Mouse (Mus musculus) spleen, postnatal 36 days (tissue): ENCODE results near the gene Cep152.

Experiments
- DNase-seq, 2 experiments: peaks; one replicate each; pipeline ENCODE4 v3.0.0; 2022; ENCODE audit warnings: low spot score in 2 of 2, mixed read lengths in 1 of 2

The Cep152 gene

GRCm38 (mm10) chr2:125626536-125626935, 1.6 kb upstream of the Cep152 start:
- DNase-seq: no peak

DNA sequence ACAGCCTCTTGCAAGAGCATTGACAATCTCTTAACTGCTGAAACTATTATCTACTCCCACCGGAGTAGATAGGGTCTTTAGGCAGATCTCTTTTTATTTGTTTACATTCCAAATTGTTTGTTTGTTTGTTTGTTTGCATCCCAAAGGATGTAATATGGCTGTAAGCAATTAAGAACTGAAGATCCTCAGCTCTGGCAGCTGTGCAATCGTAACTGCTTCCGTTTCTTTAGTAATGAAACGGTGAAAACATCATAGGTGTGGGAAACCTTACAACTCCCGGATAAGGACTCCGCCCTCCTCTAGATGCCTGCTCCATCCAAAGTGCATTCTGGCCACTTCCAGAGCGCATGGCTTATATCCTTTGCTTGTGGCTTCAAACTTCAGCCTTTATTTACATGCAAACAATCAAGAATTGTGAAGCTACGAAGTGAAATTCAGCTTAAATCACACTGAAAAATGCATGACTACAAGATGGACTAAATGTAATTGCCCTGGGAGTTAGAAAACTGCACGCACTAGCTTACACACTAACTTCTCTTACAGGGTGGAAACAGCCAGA, 707 bp downstream of the Cep152 start:
- no peak for DNase-seq

DNA sequence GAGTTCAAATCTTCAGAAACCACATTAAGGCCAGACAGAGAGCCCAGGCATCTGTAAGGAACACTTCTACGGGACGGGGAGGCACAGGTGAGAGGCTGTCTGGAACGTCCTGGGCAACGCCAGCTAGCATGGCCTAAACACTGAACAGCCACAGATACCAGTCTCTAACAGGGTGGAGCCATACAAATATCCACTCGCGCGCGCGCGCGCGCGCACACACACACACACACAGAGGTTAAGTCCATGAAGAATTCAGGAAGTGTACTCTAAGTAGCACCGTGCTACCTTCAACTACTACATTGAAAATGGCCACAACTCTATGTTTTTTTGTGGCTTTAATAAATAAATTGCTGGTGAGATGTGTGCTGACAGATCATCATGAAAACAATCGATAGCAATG, 1.7 kb downstream of the Cep152 start:
- DNase-seq: no peak

DNA sequence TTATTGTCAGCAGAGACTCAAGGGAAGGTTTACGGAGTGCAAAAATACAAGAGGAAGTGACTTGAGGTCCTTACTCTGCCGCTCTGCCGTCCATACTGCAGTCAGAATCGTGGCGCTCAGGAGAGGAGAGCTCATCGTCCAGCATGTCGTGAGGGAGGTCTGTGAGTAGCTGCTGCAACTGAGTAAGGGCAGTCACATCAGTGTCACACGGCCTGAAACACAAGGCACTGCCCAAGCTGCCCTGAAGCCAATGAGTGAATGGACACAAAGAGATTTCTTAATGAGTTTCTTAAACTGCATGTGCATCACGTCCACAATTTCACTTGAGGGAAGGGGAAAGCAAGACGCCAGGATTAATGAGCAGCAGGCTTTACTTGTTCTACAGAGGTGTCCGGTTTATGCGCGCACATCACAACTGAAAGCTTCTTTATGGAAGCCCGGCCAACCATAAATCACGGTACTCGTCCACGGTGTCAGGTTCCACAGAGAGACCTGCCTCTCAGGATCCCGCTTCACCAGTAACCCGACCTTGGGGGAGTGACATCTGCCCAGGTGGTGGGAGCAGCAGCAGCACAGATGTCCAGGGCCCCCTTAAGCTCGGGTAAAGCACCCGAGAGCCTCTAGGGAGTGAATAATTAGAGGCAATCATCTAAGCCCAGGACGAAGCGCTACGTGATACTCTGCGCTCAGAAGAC, 4.6 kb downstream of the Cep152 start:
- DNase-seq: no peak

DNA sequence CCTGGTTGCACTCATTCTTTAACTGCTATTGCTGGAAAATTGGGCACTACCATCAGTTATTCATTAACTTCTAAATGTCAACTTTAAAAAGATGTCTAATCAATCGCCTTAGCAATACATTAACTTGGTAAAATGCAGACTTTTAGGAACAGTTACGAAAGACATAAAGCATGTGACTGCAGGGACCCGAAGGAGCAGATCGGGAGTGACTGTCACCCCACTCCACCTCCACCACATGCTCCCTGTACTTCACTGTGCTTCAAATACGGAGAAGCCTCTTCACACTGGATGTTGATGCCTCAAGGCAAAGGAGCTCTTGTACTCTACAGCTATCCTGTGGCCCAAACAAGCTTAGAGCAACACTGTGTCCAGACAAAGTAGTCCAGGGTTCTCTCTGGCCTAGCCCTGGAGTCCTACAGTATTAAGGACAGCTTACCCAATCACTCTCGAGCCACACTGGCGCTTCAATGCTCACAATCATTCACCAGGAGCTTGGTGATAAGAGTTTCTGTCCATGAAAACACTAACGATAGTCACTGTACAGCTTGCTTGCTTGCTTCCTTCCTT, 9.0 kb downstream of the Cep152 start:
- DNase-seq: no peak

DNA sequence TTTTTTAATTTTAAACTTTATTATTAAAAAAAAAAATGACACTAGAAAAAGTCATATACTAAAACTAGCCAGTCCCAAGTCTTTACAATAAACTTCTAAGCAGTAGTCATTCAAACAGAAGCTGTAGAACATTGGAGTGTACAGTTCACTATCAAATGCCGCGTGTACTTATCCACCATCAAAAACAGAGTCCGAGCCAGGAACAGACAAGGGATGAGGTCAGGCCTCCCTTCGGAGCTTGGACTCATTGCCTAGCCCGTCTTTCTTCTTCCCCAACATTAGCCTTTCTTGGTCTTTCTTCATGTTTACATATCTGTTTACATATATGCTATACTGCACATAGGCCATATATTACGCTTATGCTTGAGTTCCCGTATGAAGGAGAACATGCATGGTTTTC, 9.5 kb downstream of the Cep152 start:
- no peak for DNase-seq

- DNase-seq: no peak
These were observed 18.6 kb downstream of the Cep152 start for GRCm38 (mm10) chr2:125606220-125606845.

DNA sequence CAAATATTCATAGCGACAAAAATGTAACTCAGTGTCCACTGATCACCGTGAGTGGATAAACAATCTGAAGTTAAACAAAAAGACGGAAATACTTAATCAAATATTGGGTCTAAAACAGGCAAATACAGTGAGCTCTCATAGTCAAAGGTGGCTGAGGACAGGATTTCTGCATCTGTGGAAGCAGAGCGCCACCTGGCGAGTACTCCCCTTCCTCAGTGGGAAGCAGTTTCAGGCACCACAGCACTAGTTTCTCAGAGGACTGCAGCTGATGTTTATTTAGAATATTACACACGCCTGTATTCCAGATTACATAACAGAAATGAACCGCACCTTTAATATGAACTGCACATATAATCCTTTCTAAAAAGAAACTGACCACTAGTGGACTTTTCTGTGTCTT, 20.3 kb downstream of the Cep152 start:
- DNase-seq: no peak

GRCm38 (mm10) chr2:125602970-125603369, 21.9 kb downstream of the Cep152 start:
- no peak for DNase-seq

GRCm38 (mm10) chr2:125598958-125599357, 26.0 kb downstream of the Cep152 start:
- no peak for DNase-seq

GRCm38 (mm10) chr2:125598251-125598650, 26.7 kb downstream of the Cep152 start:
- DNase-seq: no peak

- no peak for DNase-seq
These were observed 30.1 kb downstream of the Cep152 start for GRCm38 (mm10) chr2:125594786-125595185.

DNA sequence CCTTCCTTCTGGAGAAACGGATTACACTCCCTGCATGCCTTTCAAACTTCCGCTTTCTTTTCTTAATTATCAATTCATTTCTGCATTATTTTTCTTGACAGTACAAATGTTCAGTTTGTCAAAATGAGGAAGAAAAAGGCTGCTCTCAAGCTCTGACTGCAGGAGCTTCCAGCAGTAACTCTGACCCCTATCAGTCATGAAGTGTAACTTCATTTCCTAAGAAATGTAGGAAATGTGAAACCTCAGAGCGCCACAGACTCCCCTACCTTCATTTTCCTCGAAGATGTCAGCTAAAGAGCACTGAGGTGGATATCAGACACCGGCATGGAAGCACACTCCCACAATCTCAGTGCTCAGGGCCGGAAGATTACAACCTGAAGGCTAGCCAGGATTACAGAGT, 30.8 kb downstream of the Cep152 start:
- DNase-seq: no peak

- DNase-seq: no peak
These were observed 33.0 kb downstream of the Cep152 start for GRCm38 (mm10) chr2:125591895-125592294.

- no peak for DNase-seq
These were observed 35.6 kb downstream of the Cep152 start for GRCm38 (mm10) chr2:125589287-125589686.

DNA sequence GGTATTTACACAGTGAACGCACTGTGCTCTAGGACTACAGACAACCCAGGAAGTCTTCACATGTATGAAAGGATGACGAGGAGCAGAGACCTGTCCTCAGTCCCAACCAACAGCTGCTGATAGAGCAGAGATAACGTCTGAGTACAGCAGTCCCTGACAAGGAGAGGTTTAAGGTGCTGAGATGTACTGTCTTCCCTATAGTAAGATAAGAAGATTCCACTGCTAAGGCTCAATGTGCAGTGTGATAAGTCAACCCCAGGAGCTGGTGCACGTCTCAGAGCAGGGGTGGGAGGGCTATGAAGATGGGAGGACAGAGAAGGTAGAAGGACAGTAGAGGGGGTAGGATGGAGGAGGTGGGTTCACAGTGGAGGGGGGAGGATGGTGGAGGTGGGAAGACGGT, 43.8 kb downstream of the Cep152 start:
- DNase-seq: no peak

GRCm38 (mm10) chr2:125577670-125578069, 47.2 kb downstream of the Cep152 start:
- DNase-seq: no peak

GRCm38 (mm10) chr2:125576498-125576897, 48.4 kb downstream of the Cep152 start:
- no peak for DNase-seq

- no peak for DNase-seq
These were observed 49.1 kb downstream of the Cep152 start for GRCm38 (mm10) chr2:125575766-125576165.

DNA sequence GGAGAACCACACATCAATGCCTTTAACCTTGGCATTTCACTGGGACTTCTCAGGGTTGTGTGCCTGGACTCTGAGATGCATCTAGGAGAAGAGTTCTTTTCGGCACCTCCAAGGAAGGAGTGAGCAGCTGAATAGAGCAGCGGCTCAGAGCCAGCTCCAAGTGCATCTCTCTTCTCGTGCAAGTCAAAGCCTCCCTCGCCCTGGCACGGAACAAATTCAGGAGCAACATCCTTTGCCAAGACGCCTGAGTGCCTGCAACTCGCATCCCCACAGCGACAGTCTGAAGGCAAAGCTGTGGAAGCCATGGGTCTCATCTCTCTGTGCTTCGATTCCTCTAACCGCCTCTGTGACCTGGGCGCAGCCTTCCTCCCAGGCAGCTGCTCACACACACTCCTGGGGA, 61.0 kb downstream of the Cep152 start:
- DNase-seq: no peak

- DNase-seq: no peak
These were observed 62.5 kb downstream of the Cep152 start for GRCm38 (mm10) chr2:125562407-125562806.

GRCm38 (mm10) chr2:125560037-125560436, 64.9 kb downstream of the Cep152 start:
- DNase-seq: no peak
